Mouse (Mus musculus): ENCODE data around the gene Lrriq3. TPM values are rescaled to one million over a fixed set of nuclear protein-coding genes. Genes with fewer than 3 reads are reported as not detected.
A peak's percentile ranks its signal among the peaks of the same experiment; 100 is the strongest.

Lrriq3 gene
- total RNA-seq (2017), result 0.49 TPM in 1 of 3 replicates, not detected in the others

DNA sequence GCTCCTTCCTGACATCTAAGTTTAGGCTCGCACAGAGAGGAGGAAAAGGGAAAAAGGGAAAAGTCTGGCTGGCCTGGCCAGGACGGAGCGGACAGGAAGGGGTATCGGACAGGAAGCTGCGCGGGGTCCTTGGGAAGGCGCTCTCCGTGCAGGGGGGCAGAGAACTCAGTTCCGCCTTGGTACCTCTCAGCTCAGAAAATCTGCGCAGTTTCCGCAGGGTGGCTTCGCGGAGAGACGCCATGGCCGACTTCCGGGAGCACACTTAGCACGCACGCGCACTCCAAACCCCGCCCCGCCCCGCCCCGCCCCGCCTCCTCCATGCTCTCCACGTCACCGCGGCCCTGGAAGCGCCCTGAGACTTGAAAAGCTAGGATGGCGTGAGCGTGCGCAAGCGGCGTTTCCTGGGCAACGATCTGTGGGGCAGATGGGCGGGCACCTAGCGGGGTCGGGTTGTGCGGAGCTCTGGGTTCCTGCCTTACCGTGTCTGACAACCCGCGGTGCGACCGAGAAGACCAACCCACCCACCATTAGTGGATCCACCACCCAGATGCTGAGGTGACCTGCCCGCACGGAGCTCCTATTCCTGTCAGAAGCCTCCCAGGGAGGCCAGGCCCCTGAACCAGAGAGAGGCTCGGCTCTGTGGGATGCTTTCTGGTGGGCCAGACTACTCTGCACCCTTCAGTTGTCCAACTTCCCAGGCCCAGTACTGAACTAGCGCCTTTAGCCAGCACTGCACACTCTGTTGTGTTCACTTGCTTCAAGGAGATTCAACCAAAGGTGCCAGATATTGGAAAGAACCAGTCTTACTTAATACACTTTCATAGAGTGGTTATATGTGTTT is at the start of gene Lrriq3, which contains the start of gene Fpgt:
Gene Lrriq3 (plus strand): TSS at position 319 of the 841 bp plus-strand sequence.
Gene Fpgt (minus strand): TSS at position 288 of the 841 bp plus-strand sequence.
- peak; percentile 96 for ATAC-seq (replicated peaks; ENCODE audit: insufficient number of reproducible peaks, low FRiP score, low TSS enrichment, poor library complexity, severe bottlenecking)

- ATAC-seq (replicated peaks; ENCODE audit: insufficient number of reproducible peaks, low FRiP score, low TSS enrichment, poor library complexity, severe bottlenecking), result no peak
These were observed 41.2 kb upstream of the Lrriq3 start for GRCm38 (mm10) chr3:155052021-155052420.

- no peak for ATAC-seq (replicated peaks; ENCODE audit: insufficient number of reproducible peaks, low FRiP score, low TSS enrichment, poor library complexity, severe bottlenecking)
These were observed 40.0 kb upstream of the Lrriq3 start for GRCm38 (mm10) chr3:155053189-155053588.

GRCm38 (mm10) chr3:155055231-155055916 is 37.9 kb upstream of the Lrriq3 start, which contains the start of gene Tnni3k:
Tnni3k (minus strand) TSS chr3:155055407.
- no peak for ATAC-seq (replicated peaks; ENCODE audit: insufficient number of reproducible peaks, low FRiP score, low TSS enrichment, poor library complexity, severe bottlenecking)

- no peak for ATAC-seq (replicated peaks; ENCODE audit: insufficient number of reproducible peaks, low FRiP score, low TSS enrichment, poor library complexity, severe bottlenecking)
These were observed 36.6 kb upstream of the Lrriq3 start for GRCm38 (mm10) chr3:155056606-155057005.

GRCm38 (mm10) chr3:155057566-155057965 is 35.7 kb upstream of the Lrriq3 start:
- ATAC-seq (replicated peaks; ENCODE audit: insufficient number of reproducible peaks, low FRiP score, low TSS enrichment, poor library complexity, severe bottlenecking), result no peak

DNA sequence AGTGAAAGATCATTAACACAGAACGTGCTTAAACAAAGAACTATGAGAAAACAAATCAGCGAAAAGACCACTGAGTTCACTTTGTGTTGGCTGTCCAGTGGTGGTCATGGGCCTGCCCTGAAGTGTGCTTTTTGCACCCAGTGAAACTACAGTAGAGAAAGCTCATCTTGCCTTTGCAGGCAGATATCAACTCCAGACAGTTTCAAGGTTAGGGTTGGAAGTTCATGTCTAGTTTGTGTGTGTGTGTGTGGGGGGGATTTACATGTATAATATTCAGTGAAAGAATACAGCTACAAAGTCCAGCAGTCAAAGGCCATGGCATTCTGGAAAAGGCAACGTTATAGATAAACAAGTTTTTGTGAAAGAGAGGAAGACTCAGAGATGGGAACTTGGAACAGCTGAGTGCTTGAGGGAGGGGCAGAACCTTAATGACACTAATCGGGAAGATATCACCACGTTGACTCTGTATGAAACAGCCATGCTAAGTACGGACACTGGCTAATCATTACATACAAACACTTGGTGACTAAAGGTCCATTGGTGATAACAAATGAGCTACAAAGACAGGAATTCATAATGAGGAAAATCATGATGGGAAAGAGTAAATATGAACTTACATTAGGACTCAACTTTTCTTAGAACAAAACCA is 34.3 kb upstream of the Lrriq3 start:
- no peak for ATAC-seq (replicated peaks; ENCODE audit: insufficient number of reproducible peaks, low FRiP score, low TSS enrichment, poor library complexity, severe bottlenecking)

DNA sequence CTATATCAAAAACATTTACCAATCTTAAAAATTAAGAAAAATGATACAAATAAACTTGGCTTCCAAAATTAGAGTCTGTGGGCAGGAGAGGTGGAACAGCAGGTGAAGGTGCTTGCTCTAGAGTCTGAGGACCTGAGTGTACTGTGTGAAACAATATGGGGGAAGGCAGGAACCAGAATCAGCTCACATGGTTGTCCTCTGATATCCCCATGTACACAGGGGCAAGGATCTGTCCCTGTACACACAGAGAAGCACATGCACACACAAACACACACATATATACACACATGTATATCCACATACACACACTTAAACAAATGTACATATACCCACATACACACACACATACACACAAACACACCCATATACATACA is 33.8 kb upstream of the Lrriq3 start:
- ATAC-seq (replicated peaks; ENCODE audit: insufficient number of reproducible peaks, low FRiP score, low TSS enrichment, poor library complexity, severe bottlenecking), result no peak

- no peak for ATAC-seq (replicated peaks; ENCODE audit: insufficient number of reproducible peaks, low FRiP score, low TSS enrichment, poor library complexity, severe bottlenecking)
These were observed 15.3 kb upstream of the Lrriq3 start for GRCm38 (mm10) chr3:155077908-155078307.

- ATAC-seq (replicated peaks; ENCODE audit: insufficient number of reproducible peaks, low FRiP score, low TSS enrichment, poor library complexity, severe bottlenecking), result no peak
These were observed 1.2 kb upstream of the Lrriq3 start for GRCm38 (mm10) chr3:155092081-155092480.

DNA sequence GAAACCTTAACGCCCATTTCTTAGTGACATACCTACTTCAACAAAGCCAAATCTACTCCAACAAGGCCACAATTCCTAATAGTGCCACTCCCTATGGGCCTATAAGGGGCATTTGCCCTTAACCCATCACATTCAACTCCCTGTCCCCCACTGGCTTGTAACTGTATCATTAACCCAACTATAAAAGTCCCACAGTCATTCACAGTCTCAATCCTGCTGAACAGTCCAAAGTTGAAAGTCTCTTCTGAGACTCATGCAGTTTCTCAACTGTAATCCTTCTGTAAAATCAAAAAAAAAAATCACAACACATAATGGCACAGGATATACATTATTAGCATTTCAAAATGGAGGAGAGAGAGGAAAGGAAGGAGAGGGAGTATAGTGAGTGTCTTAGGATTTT is 6.0 kb downstream of the Lrriq3 start:
- ATAC-seq (replicated peaks; ENCODE audit: insufficient number of reproducible peaks, low FRiP score, low TSS enrichment, poor library complexity, severe bottlenecking), result no peak

- no peak for ATAC-seq (replicated peaks; ENCODE audit: insufficient number of reproducible peaks, low FRiP score, low TSS enrichment, poor library complexity, severe bottlenecking)
These were observed 12.7 kb downstream of the Lrriq3 start for GRCm38 (mm10) chr3:155105957-155106356.

DNA sequence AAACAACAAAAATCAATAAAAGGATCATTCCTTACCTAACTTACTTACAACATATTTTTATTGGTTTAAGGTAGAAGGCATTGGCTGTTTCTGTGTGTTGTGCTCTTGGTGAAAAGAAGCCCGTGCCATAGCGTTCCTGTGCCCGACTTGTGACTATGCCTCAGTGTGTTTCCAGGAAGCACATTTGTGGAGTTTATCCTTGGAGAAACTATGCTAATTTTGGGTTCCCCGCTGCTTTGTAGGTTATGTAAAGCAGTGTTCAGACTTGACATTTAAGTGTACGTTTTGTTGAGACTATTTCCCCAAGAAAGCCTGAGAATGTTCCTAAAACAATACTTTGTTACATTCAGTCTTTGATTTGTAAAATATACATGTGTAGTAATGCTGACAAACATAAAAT is 44.5 kb downstream of the Lrriq3 start:
- ATAC-seq (replicated peaks; ENCODE audit: insufficient number of reproducible peaks, low FRiP score, low TSS enrichment, poor library complexity, severe bottlenecking), result no peak

DNA sequence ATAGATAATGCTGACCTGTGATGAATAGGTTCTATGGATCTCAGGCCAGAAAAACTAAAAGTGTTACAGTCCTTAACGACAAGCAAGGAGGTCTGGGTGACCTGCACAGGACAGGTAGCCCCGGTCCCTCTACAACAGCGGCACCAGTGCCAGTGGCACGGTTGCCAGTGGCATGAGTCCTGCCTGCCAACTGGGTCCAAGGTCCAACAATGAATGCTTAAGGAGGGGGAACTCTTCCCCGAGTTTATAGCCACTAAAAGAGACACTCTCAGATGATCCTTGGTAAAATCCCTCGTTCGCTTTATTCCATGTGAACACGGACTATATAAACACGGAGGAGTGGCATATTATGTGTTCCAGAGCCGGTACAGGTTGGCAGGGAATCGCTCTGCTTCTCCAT is 47.8 kb downstream of the Lrriq3 start:
- ATAC-seq (replicated peaks; ENCODE audit: insufficient number of reproducible peaks, low FRiP score, low TSS enrichment, poor library complexity, severe bottlenecking), result no peak

GRCm38 (mm10) chr3:155144368-155144767 is 51.1 kb downstream of the Lrriq3 start:
- no peak for ATAC-seq (replicated peaks; ENCODE audit: insufficient number of reproducible peaks, low FRiP score, low TSS enrichment, poor library complexity, severe bottlenecking)

GRCm38 (mm10) chr3:155161842-155162241 is 68.6 kb downstream of the Lrriq3 start:
- ATAC-seq (replicated peaks; ENCODE audit: insufficient number of reproducible peaks, low FRiP score, low TSS enrichment, poor library complexity, severe bottlenecking), result no peak

DNA sequence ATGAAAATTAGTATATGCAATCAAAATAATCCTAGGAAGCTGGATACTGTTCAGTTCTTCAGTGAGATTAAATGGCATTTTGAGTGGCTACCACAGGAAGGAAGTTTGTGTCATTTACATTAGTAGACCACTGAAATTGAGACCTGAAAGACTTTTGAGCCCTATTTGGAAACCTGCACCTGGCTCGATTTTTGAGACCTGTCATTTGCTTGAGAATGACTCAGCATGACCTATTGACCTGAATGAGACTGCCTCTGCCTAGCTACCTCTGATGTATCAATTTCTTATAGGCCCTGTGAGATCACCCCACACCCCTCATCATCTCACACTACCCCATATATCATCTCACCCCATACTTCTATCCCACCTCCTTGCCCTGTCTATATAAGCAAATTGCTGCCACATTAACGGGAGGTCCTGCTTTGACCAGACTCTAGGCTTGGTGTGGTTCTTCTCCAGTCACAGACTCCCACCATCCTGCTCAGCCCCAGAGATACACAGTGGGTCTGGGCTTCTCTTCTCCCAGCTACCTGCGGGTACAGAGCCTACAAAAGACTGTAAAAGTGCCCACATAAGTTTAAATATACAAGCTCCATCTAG is 87.2 kb downstream of the Lrriq3 start:
- no peak for ATAC-seq (replicated peaks; ENCODE audit: insufficient number of reproducible peaks, low FRiP score, low TSS enrichment, poor library complexity, severe bottlenecking)

- no peak for ATAC-seq (replicated peaks; ENCODE audit: insufficient number of reproducible peaks, low FRiP score, low TSS enrichment, poor library complexity, severe bottlenecking)
These were observed 93.2 kb downstream of the Lrriq3 start for GRCm38 (mm10) chr3:155186456-155186855.

DNA sequence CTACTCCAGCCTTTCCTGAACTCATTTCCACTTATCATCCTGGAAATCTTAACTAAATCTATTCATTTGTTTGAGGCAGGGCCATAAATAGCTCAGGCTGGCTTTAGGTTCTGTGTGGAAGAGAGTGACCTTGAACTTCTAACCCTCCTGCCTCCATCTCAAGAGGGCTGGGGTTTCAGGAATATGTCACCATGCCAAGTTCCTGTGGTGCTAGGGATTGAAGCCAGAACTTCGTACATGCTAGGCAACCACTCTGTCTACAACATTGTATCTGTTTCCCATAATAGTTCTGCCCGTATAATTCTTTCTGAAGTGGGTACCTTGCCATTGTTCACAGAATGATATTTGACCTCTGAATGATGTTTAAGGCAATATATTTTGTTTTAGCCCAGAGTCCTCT is 95.6 kb downstream of the Lrriq3 start:
- ATAC-seq (replicated peaks; ENCODE audit: insufficient number of reproducible peaks, low FRiP score, low TSS enrichment, poor library complexity, severe bottlenecking), result no peak
